Mouse (Mus musculus) kidney, adult 2 months (tissue): ENCODE results near the gene Amer3.

Experiments used
- CTCF ChIP-seq: fragments of 200-500 bp; conservative IDR thresholded peaks from 2 replicates; pipeline ENCODE4 v1.5.1; 2011; ENCODE audit warnings: low read depth, mild to moderate bottlenecking, control low read depth, low read length, moderate library complexity, mixed read lengths; ENCODE audit not compliant: insufficient read depth, insufficient read length
- POLR2A ChIP-seq: fragments of 200-500 bp; IDR thresholded peaks from one replicate; pipeline ENCODE4 v1.6.1; 2011; ENCODE audit warnings: low read depth, low read length, control low read depth

DNA sequence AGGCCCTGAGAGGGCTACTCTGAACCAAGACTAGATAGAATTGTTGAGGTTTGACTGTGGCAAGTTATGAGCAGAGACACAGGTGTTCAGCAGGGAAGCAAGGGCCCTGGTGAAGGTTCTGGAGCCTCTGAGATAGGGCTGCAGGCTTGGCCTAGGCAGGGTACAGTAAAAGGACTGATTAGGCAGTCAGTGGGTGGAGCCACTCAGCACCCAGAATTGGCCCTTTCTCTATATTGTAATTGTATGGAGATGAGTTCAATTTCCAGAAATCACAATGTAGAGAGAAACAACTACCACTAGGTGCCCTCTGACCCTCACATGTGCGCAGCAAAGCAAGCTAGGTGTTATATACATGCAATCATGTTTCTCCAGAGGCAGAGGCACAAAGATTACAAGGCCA lies 25.8 kb upstream of the Amer3 start:
- no peak for TF ChIP-seq POLR2A
- no peak for TF ChIP-seq CTCF
